Mouse (Mus musculus): ENCODE measurements around the gene Olfr507.
"Not testable (repeated sequence)": the region's sequence is repeated elsewhere in the genome, so short reads cannot be mapped to it uniquely, and the experiment has no call there.

Gene Olfr507

GRCm38 (mm10) chr7:108621514-108621913 is at the start of gene Olfr507:
Gene Olfr507 (plus strand): TSS chr7:108621814.
- no peak for DNase-seq (ENCODE audit: low spot score)

GRCm38 (mm10) chr7:108589797-108590196 is 31.8 kb upstream of the Olfr507 start:
- DNase-seq (ENCODE audit: low spot score) = no peak

DNA sequence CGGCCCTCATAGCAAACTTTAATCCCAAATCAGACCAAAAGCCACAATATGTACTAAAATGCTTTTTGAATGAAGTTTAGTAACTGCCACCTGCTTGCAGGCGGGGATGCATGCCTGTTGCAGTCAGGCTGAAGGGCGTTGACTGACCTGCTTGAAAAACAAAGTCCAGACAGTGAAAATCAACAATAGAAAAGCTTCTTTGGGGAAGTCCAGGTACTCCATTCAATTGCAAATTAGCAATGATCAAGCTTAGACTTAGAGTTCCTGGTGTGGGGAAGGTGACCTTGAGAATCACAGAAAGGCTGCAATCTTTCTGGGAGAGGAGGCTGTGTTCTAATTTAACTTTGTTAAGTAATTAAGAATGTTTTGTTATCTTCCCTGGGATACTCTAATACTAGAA is 19.7 kb upstream of the Olfr507 start:
- not testable (repeated sequence) for DNase-seq (ENCODE audit: low spot score)

- DNase-seq (ENCODE audit: low spot score) = no peak
Observed at GRCm38 (mm10) chr7:108610487-108610886, 11.1 kb upstream of the Olfr507 start, which contains the start of gene Olfr506. Gene Olfr506 (plus strand): TSS chr7:108610787.

GRCm38 (mm10) chr7:108614110-108614509 is 7.5 kb upstream of the Olfr507 start:
- no peak for DNase-seq (ENCODE audit: low spot score)

DNA sequence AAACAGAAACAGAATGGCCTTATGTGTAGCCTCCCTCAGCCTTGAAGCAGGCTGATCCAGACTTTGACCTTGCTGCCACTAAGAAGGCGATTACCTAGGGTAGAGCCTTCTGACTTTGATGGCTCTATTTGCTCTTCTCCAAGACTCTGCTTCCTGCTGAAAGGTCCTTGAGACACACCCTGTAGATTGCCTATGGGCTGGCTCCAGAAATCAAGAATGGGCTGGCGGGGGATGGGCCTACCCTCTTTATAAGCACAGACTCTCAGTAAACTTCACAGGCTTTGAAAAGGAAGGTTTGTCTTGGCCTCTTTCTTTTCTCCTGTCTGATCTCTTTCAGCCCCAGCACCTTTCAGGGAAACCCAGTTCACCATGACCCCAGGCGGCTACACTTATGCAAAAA is 4.8 kb upstream of the Olfr507 start:
- DNase-seq (ENCODE audit: low spot score) = not testable (repeated sequence)

- no peak for DNase-seq (ENCODE audit: low spot score)
Observed at GRCm38 (mm10) chr7:108629694-108630093, 8.1 kb downstream of the Olfr507 start, which contains the start of gene Olfr508. Gene Olfr508 (plus strand): TSS chr7:108629994.

DNA sequence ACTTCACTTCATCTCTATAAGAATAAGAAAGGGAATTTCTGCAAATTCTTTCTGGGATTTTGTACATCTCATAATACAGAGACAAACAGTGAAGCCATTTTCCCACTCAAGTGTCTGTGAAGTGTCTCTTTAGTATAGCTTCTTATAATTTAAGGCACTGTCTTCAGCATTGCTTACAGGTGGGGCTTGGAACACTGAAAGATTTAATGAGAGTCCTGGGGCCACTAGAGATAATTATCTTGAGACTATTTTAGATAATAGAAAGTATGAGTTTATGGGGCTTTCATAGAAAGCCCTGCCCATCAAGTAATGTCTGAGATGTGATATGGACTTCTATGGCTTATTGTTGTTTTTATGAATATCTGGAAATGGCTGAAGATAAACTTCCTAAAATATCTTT is 30.2 kb downstream of the Olfr507 start, which contains the start of gene Olfr509:
Gene Olfr509 (minus strand): TSS at position 101 of the 400 bp plus-strand sequence.
- no peak for DNase-seq (ENCODE audit: low spot score)

DNA sequence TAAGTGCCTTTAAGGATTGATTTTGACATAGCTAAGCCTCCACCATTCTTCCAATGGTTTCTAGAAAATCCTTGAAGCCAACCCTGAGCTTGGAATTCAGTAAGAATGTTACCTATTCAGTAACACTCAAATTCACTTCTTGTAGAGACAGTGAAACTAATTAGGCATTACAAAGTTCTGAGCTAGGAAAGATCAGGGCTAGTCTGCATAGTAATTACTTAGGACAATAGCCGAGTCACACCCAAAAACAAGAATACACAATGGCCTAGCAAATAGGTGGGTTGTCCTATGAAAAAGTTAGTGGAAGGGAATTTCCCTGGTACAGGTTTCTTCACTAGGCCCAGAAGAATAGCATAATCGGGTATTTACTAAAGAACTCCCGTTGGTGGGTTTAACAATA is 40.8 kb downstream of the Olfr507 start:
- no peak for DNase-seq (ENCODE audit: low spot score)

- DNase-seq (ENCODE audit: low spot score) = no peak
Observed at GRCm38 (mm10) chr7:108666118-108666517, 44.5 kb downstream of the Olfr507 start, which contains the start of gene Olfr510. Gene Olfr510 (plus strand): TSS chr7:108666418.

DNA sequence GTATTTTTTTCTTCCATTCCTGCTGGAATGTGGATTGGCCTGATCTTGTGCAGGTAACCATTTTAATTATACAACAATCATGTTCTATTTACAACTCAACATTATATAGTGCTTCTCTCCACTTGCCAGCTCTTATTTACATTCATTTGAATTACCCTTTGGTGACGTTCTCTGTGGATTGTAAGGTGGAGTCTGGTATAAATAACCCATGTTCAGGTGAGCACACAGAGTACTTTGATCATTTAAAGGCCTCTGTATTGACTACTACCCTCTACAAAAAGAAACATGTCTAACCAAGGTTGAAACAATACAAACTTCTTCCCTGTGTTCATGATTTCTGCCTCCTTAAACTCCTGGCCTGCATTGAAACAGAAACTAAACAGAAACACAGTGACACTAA is 49.4 kb downstream of the Olfr507 start:
- no peak for DNase-seq (ENCODE audit: low spot score)
